Mouse (Mus musculus) MEL (cell line): ENCODE data around the gene Nsmce3. TPM values are rescaled to one million over a fixed set of nuclear protein-coding genes. Genes with fewer than 3 reads are reported as not detected.

Experiments used
- DNase-seq: peaks from one replicate; pipeline ENCODE4 v3.0.0; 2011; ENCODE audit warnings: low read depth, low spot score
- H3K27ac ChIP-seq: 2 replicates; pipeline ENCODE4 v1.5.1; 2012; ENCODE audit warnings: low read depth, mild to moderate bottlenecking, control low read depth, low read length, moderate library complexity; ENCODE audit not compliant: control insufficient read depth
- H3K27me3 ChIP-seq, 2 experiments: fragments of 150-350 bp in 1 of 2; sonication (generic) in 1 of 2; 2 replicates each; pipeline ENCODE4 v1.6.1; 2012; ENCODE audit warnings: low read length in 2 of 2, mild to moderate bottlenecking in 2 of 2, improper control_type of control experiment in 1 of 2, moderate library complexity in 1 of 2; ENCODE audit not compliant: insufficient read depth in 2 of 2, control insufficient read depth in 1 of 2
- H3K36me3 ChIP-seq, 2 experiments: 2 replicates each; pipeline ENCODE4 v1.6.1; 2012 to 2014; ENCODE audit warnings: low read length in 2 of 2, improper control_type of control experiment in 1 of 2, inconsistent platforms in 1 of 2, mild to moderate bottlenecking in 1 of 2; ENCODE audit not compliant: insufficient read depth in 2 of 2, control insufficient read depth in 1 of 2
- H3K4me1 ChIP-seq, 2 experiments: fragments of 150-350 bp in 1 of 2; sonication (generic) in 1 of 2; 2 replicates each; pipeline ENCODE4 v1.6.1; 2012; ENCODE audit warnings: low read length in 2 of 2, improper control_type of control experiment in 1 of 2, mild to moderate bottlenecking in 1 of 2; ENCODE audit not compliant: insufficient read depth in 2 of 2, control insufficient read depth in 1 of 2
- H3K4me3 ChIP-seq, 2 experiments: fragments of 150-350 bp in 1 of 2; sonication (generic) in 1 of 2; 2 replicates each; pipeline ENCODE4 v1.5.1; 2012; ENCODE audit warnings: low read depth in 2 of 2, low read length in 2 of 2, mild to moderate bottlenecking in 2 of 2, moderate library complexity in 2 of 2, control low read depth in 1 of 2, improper control_type of control experiment in 1 of 2; ENCODE audit not compliant: control insufficient read depth in 1 of 2, insufficient read depth in 1 of 2
- H3K79me2 ChIP-seq: 2 replicates; pipeline ENCODE4 v1.6.1; 2012; ENCODE audit warnings: mild to moderate bottlenecking, low read length, moderate library complexity; ENCODE audit not compliant: control insufficient read depth, poor library complexity, insufficient read depth
- H3K9ac ChIP-seq: 2 replicates; pipeline ENCODE4 v1.6.1; 2012; ENCODE audit warnings: low read depth, mild to moderate bottlenecking, control low read depth, low read length, moderate library complexity; ENCODE audit not compliant: control insufficient read depth, poor library complexity, severe bottlenecking
- H3K9me3 ChIP-seq: fragments of 150-350 bp; sonication (generic); replicated peaks from 2 replicates; pipeline ENCODE4 v1.6.1; 2012; ENCODE audit warnings: mild to moderate bottlenecking, low read length, improper control_type of control experiment, moderate library complexity; ENCODE audit not compliant: insufficient read depth
- E2F4 ChIP-seq: IDR thresholded peaks from 2 replicates; pipeline ENCODE4 v1.6.1; 2011; ENCODE audit warnings: low read depth, low read length, improper control_type of control experiment, borderline replicate concordance
- EP300 ChIP-seq, 2 experiments: IDR thresholded peaks; 2 replicates each; pipeline ENCODE4 v1.6.1; 2011; ENCODE audit warnings: improper control_type of control experiment in 2 of 2, low read length in 2 of 2, low read depth in 1 of 2, mild to moderate bottlenecking in 1 of 2
- ETS1 ChIP-seq: IDR thresholded peaks from 2 replicates; pipeline ENCODE4 v1.6.1; 2012; ENCODE audit warnings: low read depth, mild to moderate bottlenecking, inconsistent platforms, low read length, improper control_type of control experiment, moderate library complexity
- GABPA ChIP-seq: IDR thresholded peaks from 2 replicates; pipeline ENCODE4 v1.6.1; 2012; ENCODE audit warnings: low read depth, mild to moderate bottlenecking, inconsistent platforms, low read length, improper control_type of control experiment, moderate library complexity
- MAFK ChIP-seq: IDR thresholded peaks from 2 replicates; pipeline ENCODE4 v1.6.1; 2011; ENCODE audit warnings: low read depth, mild to moderate bottlenecking, low read length, improper control_type of control experiment, borderline replicate concordance
- MEF2A ChIP-seq: IDR thresholded peaks from 2 replicates; pipeline ENCODE4 v1.6.1; 2014; ENCODE audit warnings: low read depth, mild to moderate bottlenecking, inconsistent platforms, low read length, improper control_type of control experiment; ENCODE audit not compliant: poor library complexity, insufficient replicate concordance, severe bottlenecking; ENCODE audit errors: extremely low read depth
- MXI1 ChIP-seq: IDR thresholded peaks from 2 replicates; pipeline ENCODE4 v1.6.1; 2011; ENCODE audit warnings: mild to moderate bottlenecking, low read depth, low read length, improper control_type of control experiment
- MYC ChIP-seq: IDR thresholded peaks from 2 replicates; pipeline ENCODE4 v1.6.1; 2011; ENCODE audit warnings: low read depth, mild to moderate bottlenecking, low read length, improper control_type of control experiment, moderate library complexity
- POLR2A ChIP-seq, 2 experiments: IDR thresholded peaks; 2 replicates each; pipeline ENCODE4 v1.6.1; 2011 to 2012; ENCODE audit warnings: low read length in 2 of 2, mild to moderate bottlenecking in 2 of 2, control low read depth in 1 of 2, improper control_type of control experiment in 1 of 2, low read depth in 1 of 2, moderate library complexity in 1 of 2; ENCODE audit not compliant: control insufficient read depth in 1 of 2, insufficient read depth in 1 of 2, poor library complexity in 1 of 2
- POLR2AphosphoS2 ChIP-seq: IDR thresholded peaks from 2 replicates; pipeline ENCODE4 v1.6.1; 2011; ENCODE audit warnings: low read length, improper control_type of control experiment
- POLR2AphosphoS5 ChIP-seq: IDR thresholded peaks from 2 replicates; pipeline ENCODE4 v1.6.1; 2012; ENCODE audit warnings: low read depth, borderline replicate concordance, mild to moderate bottlenecking, inconsistent platforms, low read length, moderate library complexity, mixed read lengths
- RAD21 ChIP-seq: IDR thresholded peaks from 2 replicates; pipeline ENCODE4 v1.6.1; 2011; ENCODE audit warnings: mild to moderate bottlenecking, low read depth, low read length, improper control_type of control experiment
- SIN3A ChIP-seq: IDR thresholded peaks from 2 replicates; pipeline ENCODE4 v1.6.1; 2012; ENCODE audit warnings: low read length, improper control_type of control experiment, inconsistent platforms
- SMC3 ChIP-seq: IDR thresholded peaks from 2 replicates; pipeline ENCODE4 v1.6.1; 2011; ENCODE audit warnings: low read depth, low read length, improper control_type of control experiment
- TAL1 ChIP-seq: IDR thresholded peaks from 2 replicates; pipeline ENCODE4 v1.6.1; 2012; ENCODE audit warnings: mild to moderate bottlenecking, inconsistent platforms, low read length, moderate library complexity, mixed read lengths
- TCF12 ChIP-seq: IDR thresholded peaks from 2 replicates; pipeline ENCODE4 v1.6.1; 2014; ENCODE audit warnings: low read depth, mild to moderate bottlenecking, inconsistent platforms, low read length, improper control_type of control experiment, moderate library complexity
- UBTF ChIP-seq: IDR thresholded peaks from 2 replicates; pipeline ENCODE4 v1.6.1; 2012; ENCODE audit warnings: low read depth, mild to moderate bottlenecking, inconsistent platforms, low read length, improper control_type of control experiment, moderate library complexity, borderline replicate concordance; ENCODE audit not compliant: insufficient read depth
- USF1 ChIP-seq: IDR thresholded peaks from 2 replicates; pipeline ENCODE4 v1.6.1; 2014; ENCODE audit warnings: low read depth, mild to moderate bottlenecking, inconsistent platforms, low read length, improper control_type of control experiment, moderate library complexity
- USF2 ChIP-seq, 2 experiments: IDR thresholded peaks; 2 replicates each; pipeline ENCODE4 v1.6.1; 2011 to 2012; ENCODE audit warnings: improper control_type of control experiment in 2 of 2, low read length in 2 of 2, borderline replicate concordance in 1 of 2, inconsistent platforms in 1 of 2, low read depth in 1 of 2, mild to moderate bottlenecking in 1 of 2; ENCODE audit not compliant: insufficient read depth in 1 of 2
- ZMIZ1 ChIP-seq: IDR thresholded peaks from 2 replicates; pipeline ENCODE4 v1.6.1; 2012; ENCODE audit warnings: low read depth, mild to moderate bottlenecking, inconsistent platforms, low read length, improper control_type of control experiment, moderate library complexity
- polyA plus RNA-seq, 2 experiments: library from polyadenylated mRNA; stranded (reverse) in 1 of 2; unstranded in 1 of 2; fragments of >175 nt in 1 of 2; fragments of >200 nt in 1 of 2; gene quantifications; 2 replicates each; pipeline versions ENCODE4 v1.2.1 to v1.2.4; 2012; ENCODE audit warnings: low replicate concordance in 2 of 2, low read depth in 1 of 2; ENCODE audit not compliant: insufficient read length in 2 of 2, insufficient read depth in 1 of 2, missing spikeins in 1 of 2
- total RNA-seq: library from RNA; depleted of rRNA; stranded (reverse); fragments of 300-350 nt; gene quantifications from 2 replicates; pipeline ENCODE4 v1.2.3, GENCODE M21; 2012

Nsmce3 gene
- total and polyA plus RNA-seq, 3 experiments: 9.5 to 9.9 TPM; not detected in 1

- H3K79me2 ChIP-seq: no peaks in the 10 kb centered on the region
- no peak overlapping the region for H3K9ac ChIP-seq
- TF ChIP-seq MEF2A: no peak
- no peak for TF ChIP-seq SMC3
- TF ChIP-seq SIN3A: no peak
- TF ChIP-seq RAD21: no peak
- TF ChIP-seq ZMIZ1: no peak
- no peak for TF ChIP-seq EP300 (IDR thresholded peaks at IDR 0.05; ENCODE audit: low read depth in 1 of 2, low read length in 2 of 2)
- no peak for TF ChIP-seq MAFK
- no peak for TF ChIP-seq USF1
- TF ChIP-seq GABPA: no peak
- TF ChIP-seq ETS1: no peak
- no peak for TF ChIP-seq POLR2AphosphoS2
- TF ChIP-seq TCF12: no peak
- no peak for TF ChIP-seq MXI1
- no peak for TF ChIP-seq UBTF
- no peak for TF ChIP-seq POLR2A (IDR thresholded peaks at IDR 0.05; ENCODE audit: control insufficient read depth in 1 of 2, insufficient read depth in 1 of 2, low read depth in 1 of 2, low read length in 2 of 2, poor library complexity in 1 of 2)
- TF ChIP-seq POLR2AphosphoS5: no peak
- TF ChIP-seq E2F4: no peak
- no peak for TF ChIP-seq USF2 (IDR thresholded peaks at IDR 0.05; ENCODE audit: borderline replicate concordance in 1 of 2, insufficient read depth in 1 of 2, low read depth in 1 of 2, low read length in 2 of 2)
- no peak overlapping the region for H3K27ac ChIP-seq
- H3K36me3 ChIP-seq: no peaks in the 10 kb centered on the region
- no peaks in the 10 kb centered on the region for H3K9me3 ChIP-seq
- H3K27me3 ChIP-seq: no peaks in the 10 kb centered on the region
- no peak overlapping the region for H3K4me3 ChIP-seq
- H3K4me1 ChIP-seq: no peaks in the 10 kb centered on the region
- no peak for DNase-seq
Observed at GRCm38 (mm10) chr7:64915121-64915520, 42.3 kb upstream of the Nsmce3 start.

GRCm38 (mm10) chr7:64911945-64912344, 39.1 kb upstream of the Nsmce3 start:
- no peaks in the 10 kb centered on the region for H3K27me3 ChIP-seq
- no peaks in the 10 kb centered on the region for H3K9me3 ChIP-seq
- DNase-seq: no peak
- no peaks in the 10 kb centered on the region for H3K79me2 ChIP-seq
- TF ChIP-seq MYC (no peak), TAL1 (no peak), USF1 (no peak)
- no peak overlapping the region for H3K4me3 ChIP-seq
- H3K27ac ChIP-seq: no peak overlapping the region
- H3K9ac ChIP-seq: no peak overlapping the region
- H3K4me1 ChIP-seq: no peaks in the 10 kb centered on the region
- H3K36me3 ChIP-seq: no peaks in the 10 kb centered on the region
